Mouse (Mus musculus): ENCODE results near the gene Vsig8. TPM values are rescaled to one million over a fixed set of nuclear protein-coding genes. Genes with fewer than 3 reads are reported as not detected.

Vsig8 gene
- polyA plus RNA-seq, 1 experiment from 2014 or later, result 0.14 TPM

GRCm38 (mm10) chr1:172546062-172546461, 9.7 kb upstream of the Vsig8 start:
- H3K9me3 ChIP-seq (ENCODE audit: control insufficient read depth, low read length), result no peaks in the 10 kb centered on the region
- no peaks in the 10 kb centered on the region for H3K36me3 ChIP-seq (ENCODE audit: control insufficient read depth, insufficient read depth)
- H3K27ac ChIP-seq (ENCODE audit: low read length), result no peak overlapping the region
- H3K9ac ChIP-seq (replicated peaks; ENCODE audit: low read depth, low read length), result no peak overlapping the region
- H3K4me1 ChIP-seq (replicated peaks; ENCODE audit: control insufficient read depth, insufficient read depth, low read length), result peaks cover 11% of the 10 kb centered on the region
- no peaks in the 10 kb centered on the region for H3K27me3 ChIP-seq (replicated peaks; ENCODE audit: control insufficient read depth, insufficient read depth, low read length)
- no peak overlapping the region for H3K4me2 ChIP-seq (ENCODE audit: low read length)
- no peak for ATAC-seq
- 84% methylated on average over 4 of the region's 4 CpGs for WGBS
- no peak overlapping the region for H3K4me3 ChIP-seq (replicated peaks; ENCODE audit: low read length)

DNA sequence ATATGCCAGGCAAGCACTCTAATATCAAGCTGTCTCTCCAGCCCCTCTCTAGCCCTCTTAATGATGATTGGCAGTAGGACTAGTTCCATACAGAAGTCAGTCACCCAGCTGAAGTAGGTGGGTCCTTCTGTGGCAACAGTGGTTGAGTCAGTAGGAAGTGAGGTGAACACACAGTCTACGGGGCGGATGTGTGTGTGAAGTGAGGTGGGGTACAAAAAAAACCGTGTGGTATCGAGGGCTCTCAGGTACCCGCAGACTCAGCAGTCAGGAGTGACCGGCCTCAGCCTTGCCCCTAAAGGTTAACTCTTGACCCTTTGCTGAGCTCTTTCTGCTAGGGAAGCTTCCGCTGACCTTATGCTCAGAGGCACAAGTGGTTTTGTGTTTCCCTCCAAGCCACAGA, 7.2 kb upstream of the Vsig8 start:
- H3K27me3 ChIP-seq (replicated peaks; ENCODE audit: control insufficient read depth, insufficient read depth, low read length), result no peaks in the 10 kb centered on the region
- peaks cover 11% of the 10 kb centered on the region for H3K4me1 ChIP-seq (replicated peaks; ENCODE audit: control insufficient read depth, insufficient read depth, low read length)
- H3K9me3 ChIP-seq (ENCODE audit: control insufficient read depth, low read length), result no peaks in the 10 kb centered on the region
- H3K27ac ChIP-seq (ENCODE audit: low read length), result no peak overlapping the region
- ATAC-seq, result no peak
- H3K36me3 ChIP-seq (ENCODE audit: control insufficient read depth, insufficient read depth), result no peaks in the 10 kb centered on the region
- no peak overlapping the region for H3K4me2 ChIP-seq (ENCODE audit: low read length)
- 61% methylated on average over 7 of the region's 7 CpGs for WGBS
- H3K9ac ChIP-seq (replicated peaks; ENCODE audit: low read depth, low read length), result no peak overlapping the region
- H3K4me3 ChIP-seq (replicated peaks; ENCODE audit: low read length), result no peak overlapping the region

- no peak for ATAC-seq
- Histone ChIP-seq H3K36me3 (ENCODE audit: control insufficient read depth, insufficient read depth) (no peaks in the 10 kb centered on the region), H3K27me3 (replicated peaks; ENCODE audit: control insufficient read depth, insufficient read depth, low read length) (no peaks in the 10 kb centered on the region), H3K27ac (ENCODE audit: low read length) (no peak overlapping the region), H3K4me2 (ENCODE audit: low read length) (peak overlapping the region; percentile 58; the same call in 1 of the 2 replicates), H3K9ac (replicated peaks; ENCODE audit: low read depth, low read length) (no peak overlapping the region), H3K4me3 (replicated peaks; ENCODE audit: low read length) (no peak overlapping the region), H3K9me3 (ENCODE audit: control insufficient read depth, low read length) (no peaks in the 10 kb centered on the region), H3K4me1 (replicated peaks; ENCODE audit: control insufficient read depth, insufficient read depth, low read length) (peaks cover 11% of the 10 kb centered on the region)
- WGBS, result 8% methylated on average over 2 of the region's 2 CpGs
Observed at GRCm38 (mm10) chr1:172549314-172549713, 6.4 kb upstream of the Vsig8 start.

DNA sequence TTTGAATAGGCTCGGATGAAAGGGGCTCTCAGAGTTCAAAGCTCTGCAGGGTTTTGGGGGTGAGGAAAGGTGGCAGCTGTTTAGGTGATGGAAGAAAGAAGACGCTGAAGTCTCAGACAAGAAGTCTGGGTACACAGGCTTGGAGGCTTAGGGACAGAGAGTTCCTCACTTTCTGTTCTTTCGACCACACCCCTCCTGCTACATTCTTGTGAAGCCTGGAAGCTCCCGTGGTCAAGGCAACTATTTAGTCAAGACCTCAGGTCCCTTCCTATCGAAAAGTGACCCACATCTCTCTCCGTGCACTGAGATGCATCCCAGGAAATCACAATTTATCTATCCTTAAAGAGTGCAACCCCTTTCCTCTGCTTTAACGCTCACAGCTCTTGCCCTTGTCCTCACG, 6.0 kb upstream of the Vsig8 start:
- WGBS, result 5% methylated on average over 8 of the region's 8 CpGs
- no peaks in the 10 kb centered on the region for H3K9me3 ChIP-seq (ENCODE audit: control insufficient read depth, low read length)
- peak overlapping the region; percentile 52 for H3K9ac ChIP-seq (replicated peaks; ENCODE audit: low read depth, low read length)
- H3K27me3 ChIP-seq (replicated peaks; ENCODE audit: control insufficient read depth, insufficient read depth, low read length), result no peaks in the 10 kb centered on the region
- no peak for ATAC-seq
- H3K27ac ChIP-seq (ENCODE audit: low read length), result no peak overlapping the region
- H3K4me2 ChIP-seq (ENCODE audit: low read length), result peak overlapping the region; percentile 58
- H3K4me3 ChIP-seq (replicated peaks; ENCODE audit: low read length), result peak overlapping the region; percentile 45
- H3K4me1 ChIP-seq (replicated peaks; ENCODE audit: control insufficient read depth, insufficient read depth, low read length), result peaks cover 11% of the 10 kb centered on the region
- no peaks in the 10 kb centered on the region for H3K36me3 ChIP-seq (ENCODE audit: control insufficient read depth, insufficient read depth)

- H3K4me3 ChIP-seq (replicated peaks; ENCODE audit: low read length), result peak overlapping the region; percentile 45
- peaks cover 11% of the 10 kb centered on the region for H3K4me1 ChIP-seq (replicated peaks; ENCODE audit: control insufficient read depth, insufficient read depth, low read length)
- ATAC-seq, result peak; percentile 93
- H3K27me3 ChIP-seq (replicated peaks; ENCODE audit: control insufficient read depth, insufficient read depth, low read length), result no peaks in the 10 kb centered on the region
- H3K27ac ChIP-seq (ENCODE audit: low read length), result no peak overlapping the region
- H3K4me2 ChIP-seq (ENCODE audit: low read length), result peak overlapping the region; percentile 58
- peak overlapping the region; percentile 52 for H3K9ac ChIP-seq (replicated peaks; ENCODE audit: low read depth, low read length)
- no peaks in the 10 kb centered on the region for H3K9me3 ChIP-seq (ENCODE audit: control insufficient read depth, low read length)
- no peaks in the 10 kb centered on the region for H3K36me3 ChIP-seq (ENCODE audit: control insufficient read depth, insufficient read depth)
- 0% methylated on average over 8 of the region's 8 CpGs for WGBS
Observed at GRCm38 (mm10) chr1:172550551-172550951, 5.2 kb upstream of the Vsig8 start.

DNA sequence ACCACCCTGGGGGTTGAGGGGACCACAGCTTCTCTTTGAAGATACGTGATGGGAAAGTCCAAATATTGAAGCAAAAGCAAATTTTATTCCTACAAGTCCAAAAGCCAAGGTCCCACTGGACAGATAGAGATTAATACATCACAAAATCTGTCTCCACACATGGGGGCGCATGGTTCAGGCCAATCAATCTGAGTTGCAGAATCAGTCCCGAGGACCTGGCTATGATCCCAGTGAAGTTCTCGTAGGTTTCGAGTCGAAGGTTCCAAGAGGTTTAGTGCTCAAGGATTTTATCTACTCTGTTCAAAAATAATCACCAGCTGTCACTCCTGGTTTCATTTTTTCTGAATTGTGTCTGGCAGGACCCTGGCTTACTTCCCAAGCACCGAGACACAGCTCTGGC, 4.7 kb upstream of the Vsig8 start:
- WGBS, result 31% methylated on average over 7 of the region's 7 CpGs
- Histone ChIP-seq H3K36me3 (ENCODE audit: control insufficient read depth, insufficient read depth) (no peaks in the 10 kb centered on the region), H3K4me3 (replicated peaks; ENCODE audit: low read length) (peak overlapping the region; percentile 45), H3K9ac (replicated peaks; ENCODE audit: low read depth, low read length) (peak overlapping the region; percentile 52), H3K4me1 (replicated peaks; ENCODE audit: control insufficient read depth, insufficient read depth, low read length) (peaks cover 11% of the 10 kb centered on the region), H3K4me2 (ENCODE audit: low read length) (peak overlapping the region; percentile 58), H3K27me3 (replicated peaks; ENCODE audit: control insufficient read depth, insufficient read depth, low read length) (no peaks in the 10 kb centered on the region), H3K9me3 (ENCODE audit: control insufficient read depth, low read length) (no peaks in the 10 kb centered on the region), H3K27ac (ENCODE audit: low read length) (no peak overlapping the region)
- no peak for ATAC-seq

- Histone ChIP-seq H3K27me3 (replicated peaks; ENCODE audit: control insufficient read depth, insufficient read depth, low read length) (no peaks in the 10 kb centered on the region), H3K4me2 (ENCODE audit: low read length) (no peak overlapping the region), H3K9me3 (ENCODE audit: control insufficient read depth, low read length) (no peaks in the 10 kb centered on the region), H3K27ac (ENCODE audit: low read length) (no peak overlapping the region), H3K9ac (replicated peaks; ENCODE audit: low read depth, low read length) (no peak overlapping the region), H3K4me1 (replicated peaks; ENCODE audit: control insufficient read depth, insufficient read depth, low read length) (peaks cover 11% of the 10 kb centered on the region), H3K4me3 (replicated peaks; ENCODE audit: low read length) (no peak overlapping the region), H3K36me3 (ENCODE audit: control insufficient read depth, insufficient read depth) (no peaks in the 10 kb centered on the region)
- 18% methylated on average over 1 of the region's 1 CpGs for WGBS
- no peak for ATAC-seq
Observed at GRCm38 (mm10) chr1:172552623-172553022, 3.1 kb upstream of the Vsig8 start.

- no peak overlapping the region for H3K27ac ChIP-seq (ENCODE audit: low read length)
- WGBS, result under 1% methylated on average over 61 of the region's 66 CpGs
Observed at GRCm38 (mm10) chr1:172562641-172563464, 7.1 kb downstream of the Vsig8 start.

GRCm38 (mm10) chr1:172563465-172563828, 7.7 kb downstream of the Vsig8 start:
- Histone ChIP-seq H3K4me1 (replicated peaks; ENCODE audit: control insufficient read depth, insufficient read depth, low read length) (peaks cover 14% of the 10 kb centered on the region), H3K4me2 (ENCODE audit: low read length) (peak overlapping the region; percentile 97), H3K27me3 (replicated peaks; ENCODE audit: control insufficient read depth, insufficient read depth, low read length) (peaks cover 24% of the 10 kb centered on the region), H3K9ac (replicated peaks; ENCODE audit: low read depth, low read length) (peak overlapping the region; percentile 78), H3K27ac (ENCODE audit: low read length) (no peak overlapping the region), H3K4me3 (replicated peaks; ENCODE audit: low read length) (peak overlapping the region; percentile 80), H3K9me3 (ENCODE audit: control insufficient read depth, low read length) (no peaks in the 10 kb centered on the region), H3K36me3 (ENCODE audit: control insufficient read depth, insufficient read depth) (no peaks in the 10 kb centered on the region)
- under 1% methylated on average over 9 of the region's 10 CpGs for WGBS
- no peak for ATAC-seq

More at GRCm38 (mm10) chr1:172562641-172563464, 7.1 kb downstream of the Vsig8 start:
- Histone ChIP-seq H3K4me1 (replicated peaks; ENCODE audit: control insufficient read depth, insufficient read depth, low read length) (peaks cover 14% of the 10 kb centered on the region), H3K27me3 (replicated peaks; ENCODE audit: control insufficient read depth, insufficient read depth, low read length) (peaks cover 24% of the 10 kb centered on the region), H3K9me3 (ENCODE audit: control insufficient read depth, low read length) (no peaks in the 10 kb centered on the region), H3K4me2 (ENCODE audit: low read length) (peak overlapping the region; percentile 97), H3K36me3 (ENCODE audit: control insufficient read depth, insufficient read depth) (no peaks in the 10 kb centered on the region), H3K9ac (replicated peaks; ENCODE audit: low read depth, low read length) (peak overlapping the region; percentile 78), H3K4me3 (replicated peaks; ENCODE audit: low read length) (peak overlapping the region; percentile 80)
- ATAC-seq, result peak; percentile 87
